12 mouse cellular contexts compared by ENCODE assay signal in genomic region chr1:139314297-139314874, GRCm38 (mm10).
A peak's percentile ranks its signal among the peaks of the same experiment; 100 is the strongest.
DNase-seq lines count a peak whose midpoint lies in the region; ATAC-seq and TF ChIP-seq lines count a peak whose summit lies in the region.
"Had no signal": no experiment of that assay in that cellular context is flagged by ENCODE, and none has a peak within 500 bp of the region (broad histone marks: within the 10 kb centered on the region; RNA-seq: fewer than 3 reads in every experiment).

No protein-coding gene starts in this region.

- no peak overlapping the region for H3K9ac ChIP-seq in midbrain, embryonic 16.5 days (ENCODE audit: low read depth, low read length)

- no peak overlapping the region for H3K4me2 ChIP-seq in midbrain, embryonic 16.5 days (ENCODE audit: low read length)

- ATAC-seq in midbrain, embryonic 16.5 days = peak; percentile 82

- no peaks in the 10 kb centered on the region for H3K27me3 ChIP-seq in midbrain, embryonic 16.5 days (ENCODE audit: control insufficient read depth, insufficient read depth, low read depth, low read length)

- 76% methylated on average over 4 of the region's 4 CpGs for WGBS in midbrain, embryonic 16.5 days

- H3K36me3 ChIP-seq in midbrain, embryonic 16.5 days (ENCODE audit: control insufficient read depth, insufficient read depth, low read length) = no peaks in the 10 kb centered on the region
- H3K36me3 ChIP-seq: limb, embryonic 10.5 days had no signal

- TF ChIP-seq CTCF in layer of hippocampus, adult 2 months (conservative IDR thresholded peaks at IDR 0.05) = peak; percentile 78
- TF ChIP-seq CTCF in brain, embryonic 14.5 days (IDR thresholded peaks at IDR 0.05; ENCODE audit: borderline replicate concordance, extremely low read depth, insufficient read depth, insufficient read length) = peak; percentile 50; the same call in 1 of the 2 replicates

- H3K4me3 ChIP-seq in layer of hippocampus, adult 2 months = no peak overlapping the region
- no peak overlapping the region for H3K4me3 ChIP-seq in midbrain, embryonic 16.5 days (ENCODE audit: low read depth, low read length)
- H3K4me3 ChIP-seq: limb, embryonic 10.5 days had no signal

- peak; percentile 11 for DNase-seq in embryo, embryonic 10 days (ENCODE audit: low spot score)
- no peak for DNase-seq in embryo, embryonic 9.5 days (ENCODE audit: extremely low spot score)
- no peak for DNase-seq in layer of hippocampus, adult 2 months (ENCODE audit: low spot score in 2 of 2)
- no peak for DNase-seq in layer of hippocampus, postnatal 25 days (ENCODE audit: extremely low spot score in 1 of 2, low spot score in 1 of 2)
- DNase-seq in brain, embryonic 14.5 days (ENCODE audit: low read depth) = peak; percentile 71
- no peak for DNase-seq in adrenal gland, adult 18-20 months (ENCODE audit: low spot score in 2 of 2)
- no peak for DNase-seq in adrenal gland, postnatal 36 days
- DNase-seq: adrenal gland, postnatal 10 days; gastrocnemius, postnatal 14 days had no signal

- no peak overlapping the region for H3K27ac ChIP-seq in layer of hippocampus, adult 2 months
- H3K27ac ChIP-seq in midbrain, embryonic 16.5 days (ENCODE audit: low read length) = no peak overlapping the region
- H3K27ac ChIP-seq: limb, embryonic 10.5 days; macrophage had no signal

- no peak for TF ChIP-seq POLR2A in brain, embryonic 14.5 days (IDR thresholded peaks at IDR 0.05; ENCODE audit: borderline replicate concordance, extremely low read depth, insufficient read depth, insufficient read length, poor library complexity, severe bottlenecking)

- H3K9me3 ChIP-seq in midbrain, embryonic 16.5 days (replicated peaks; ENCODE audit: control insufficient read depth, low read length, poor library complexity, severe bottlenecking) = no peaks in the 10 kb centered on the region
- H3K9me3 ChIP-seq: limb, embryonic 10.5 days had no signal

- H3K4me1 ChIP-seq in midbrain, embryonic 16.5 days (ENCODE audit: control insufficient read depth, insufficient read depth, low read length) = no peaks in the 10 kb centered on the region

Comparison
In these comparisons a context has a peak if more than half of its experiments do, and no peak if none do; other contexts are left out.
1. DNase-seq: peak in embryo, embryonic 10 days (single experiment) and brain, embryonic 14.5 days (single experiment); none in embryo, embryonic 9.5 days (single experiment), layer of hippocampus, adult 2 months (0 of 2), layer of hippocampus, postnatal 25 days (0 of 2), adrenal gland, adult 18-20 months (0 of 2) and adrenal gland, postnatal 36 days (0 of 2).